Mouse (Mus musculus) CH12.LX (cell line): ENCODE data around the gene Cmip.

Experiments
- CHD1 ChIP-seq: IDR thresholded peaks from 2 replicates; pipeline ENCODE4 v1.6.1; 2012; ENCODE audit warnings: low read depth, low read length, improper control_type of control experiment, inconsistent platforms
- CTCF ChIP-seq, 2 experiments: IDR thresholded peaks in 1 of 2; conservative IDR thresholded peaks in 1 of 2; 2 replicates each; pipeline ENCODE4 v1.5.1; 2011 to 2012; ENCODE audit warnings: low read depth in 2 of 2, low read length in 2 of 2, improper control_type of control experiment in 1 of 2, inconsistent platforms in 1 of 2, mild to moderate bottlenecking in 1 of 2, moderate library complexity in 1 of 2
- ELF1 ChIP-seq: IDR thresholded peaks from 2 replicates; pipeline ENCODE4 v1.6.1; 2014; ENCODE audit warnings: low read depth, mild to moderate bottlenecking, inconsistent platforms, low read length, improper control_type of control experiment
- EP300 ChIP-seq: IDR thresholded peaks from 2 replicates; pipeline ENCODE4 v1.6.1; 2011; ENCODE audit warnings: low read length, improper control_type of control experiment
- RAD21 ChIP-seq: IDR thresholded peaks from 2 replicates; pipeline ENCODE4 v1.6.1; 2011; ENCODE audit warnings: low read depth, mild to moderate bottlenecking, low read length, improper control_type of control experiment, moderate library complexity
- TBP ChIP-seq: conservative IDR thresholded peaks from 2 replicates; pipeline ENCODE4 v1.6.1; 2011; ENCODE audit warnings: low read depth, low read length, improper control_type of control experiment
- UBTF ChIP-seq: IDR thresholded peaks from 2 replicates; pipeline ENCODE4 v1.6.1; 2012; ENCODE audit warnings: low read depth, mild to moderate bottlenecking, inconsistent platforms, low read length, improper control_type of control experiment, moderate library complexity

GRCm38 (mm10) chr8:117212100-117212499 lies 44.8 kb upstream of the Cmip start:
- TF ChIP-seq CTCF (conservative IDR thresholded peaks at IDR 0.05 in 1 of 2, IDR thresholded peaks at IDR 0.05 in 1 of 2; ENCODE audit: low read depth in 2 of 2, low read length in 2 of 2) (no peak), TBP (no peak), CHD1 (no peak), UBTF (no peak), EP300 (no peak), ELF1 (no peak), RAD21 (no peak)
